Mouse (Mus musculus) gastrocnemius, postnatal 4 days (tissue): ENCODE results near the gene Zfp941. TPM values are rescaled to one million over a fixed set of nuclear protein-coding genes. Genes with fewer than 3 reads are reported as not detected.

Experiments used
- DNase-seq, 2 experiments: peaks; one replicate each; pipeline ENCODE4 v3.0.0; 2021 to 2022; ENCODE audit warnings: low spot score in 2 of 2, mixed read lengths in 2 of 2
- total RNA-seq, 2 experiments: library from RNA; stranded (reverse); gene quantifications; 2 replicates each; pipeline ENCODE4 v1.2.3; 2021

The Zfp941 gene
- total RNA-seq, 2 experiments from 2014 or later, result 0.07 TPM; not detected in 1

- no peak for DNase-seq
Observed at GRCm38 (mm10) chr7:140840750-140841735, 19.1 kb upstream of the Zfp941 start.

DNA sequence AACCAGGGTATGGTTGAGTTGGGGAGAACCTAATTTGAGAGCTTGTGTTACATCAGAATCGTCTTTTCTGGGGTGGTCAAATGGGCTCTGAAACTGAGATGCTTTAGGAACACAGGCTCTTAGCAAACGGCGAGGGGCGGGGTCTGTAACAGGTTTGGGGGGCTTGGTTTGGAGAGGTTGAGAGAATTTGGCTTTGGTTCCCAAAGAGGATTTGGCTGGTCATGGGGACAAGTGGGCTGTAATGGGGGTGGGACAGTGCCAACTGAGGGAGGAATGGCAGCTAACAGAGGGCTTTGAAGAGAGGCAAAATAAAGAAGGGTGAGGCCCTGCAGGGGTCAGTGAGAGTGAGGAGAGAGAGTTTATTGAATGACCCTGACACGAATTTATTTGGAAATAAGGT lies 17.6 kb upstream of the Zfp941 start:
- DNase-seq, result no peak

DNA sequence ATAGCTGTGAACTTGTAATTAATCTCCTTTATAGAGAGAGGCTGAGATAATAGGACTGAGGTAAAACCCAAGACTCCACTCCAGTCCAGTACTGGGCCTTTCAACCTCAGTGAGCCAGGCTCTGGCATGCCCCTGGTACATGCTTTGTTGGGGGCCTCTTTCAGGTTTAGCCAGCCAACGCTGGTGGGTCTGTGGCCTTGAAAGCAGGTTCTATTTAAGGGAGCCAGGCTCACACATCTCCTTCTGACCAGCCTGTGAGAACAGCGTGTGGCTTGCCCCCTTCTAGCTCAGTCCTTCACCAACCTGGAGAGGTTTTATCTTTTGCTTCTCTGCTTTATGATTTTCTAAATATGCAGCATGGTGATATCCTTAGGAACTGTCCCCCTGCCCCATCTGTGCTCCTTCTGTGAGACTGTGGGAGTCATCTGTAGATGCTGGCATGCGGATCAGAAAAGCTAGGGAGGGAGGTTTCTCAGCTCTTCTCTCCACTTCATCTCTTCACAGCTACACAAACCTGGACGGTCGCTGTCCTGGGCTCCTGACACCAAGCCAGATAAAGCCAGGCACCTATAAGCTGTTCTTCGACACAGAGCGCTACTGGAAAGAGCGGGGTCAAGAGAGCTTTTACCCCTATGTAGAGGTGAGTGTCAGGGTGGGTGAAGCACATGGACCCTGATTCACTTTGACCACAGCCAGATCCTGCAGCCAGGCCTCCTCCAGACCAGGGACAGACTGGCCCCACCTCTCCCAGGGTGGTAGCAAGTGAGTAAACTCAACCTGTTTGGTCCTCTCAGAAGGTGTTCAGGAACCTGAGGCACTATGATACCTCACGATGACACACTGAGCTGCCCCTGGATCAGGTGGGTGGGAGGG lies 14.5 kb upstream of the Zfp941 start:
- DNase-seq, result no peak

GRCm38 (mm10) chr7:140835758-140836087 lies 13.7 kb upstream of the Zfp941 start:
- DNase-seq, result no peak

GRCm38 (mm10) chr7:140834968-140835757 lies 13.2 kb upstream of the Zfp941 start, which contains the start of gene Urah:
Urah (plus strand) TSS chr7:140835018.
- no peak for DNase-seq

DNA sequence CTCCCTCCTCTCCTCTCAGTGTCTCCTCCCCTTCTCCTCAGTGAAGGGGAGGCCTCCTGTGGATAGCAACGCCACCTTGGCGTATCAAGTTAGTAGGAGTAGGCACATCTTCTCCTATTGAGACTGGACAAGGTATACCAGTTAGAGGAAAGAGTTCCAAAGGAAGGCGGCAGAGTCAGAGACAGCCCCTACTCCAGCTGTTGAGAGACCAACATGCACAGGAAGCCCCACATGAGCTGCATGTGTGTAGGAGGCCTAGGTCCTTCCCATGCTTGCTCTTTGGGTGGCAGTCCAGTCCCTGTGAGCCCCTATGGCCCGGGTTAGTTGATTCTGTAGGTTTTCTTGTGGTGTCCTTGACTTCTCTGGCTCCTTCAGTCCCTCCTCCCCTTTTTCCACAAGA lies 11.4 kb upstream of the Zfp941 start:
- DNase-seq, result no peak

- no peak for DNase-seq
Observed at GRCm38 (mm10) chr7:140831447-140831846, 9.5 kb upstream of the Zfp941 start.

DNA sequence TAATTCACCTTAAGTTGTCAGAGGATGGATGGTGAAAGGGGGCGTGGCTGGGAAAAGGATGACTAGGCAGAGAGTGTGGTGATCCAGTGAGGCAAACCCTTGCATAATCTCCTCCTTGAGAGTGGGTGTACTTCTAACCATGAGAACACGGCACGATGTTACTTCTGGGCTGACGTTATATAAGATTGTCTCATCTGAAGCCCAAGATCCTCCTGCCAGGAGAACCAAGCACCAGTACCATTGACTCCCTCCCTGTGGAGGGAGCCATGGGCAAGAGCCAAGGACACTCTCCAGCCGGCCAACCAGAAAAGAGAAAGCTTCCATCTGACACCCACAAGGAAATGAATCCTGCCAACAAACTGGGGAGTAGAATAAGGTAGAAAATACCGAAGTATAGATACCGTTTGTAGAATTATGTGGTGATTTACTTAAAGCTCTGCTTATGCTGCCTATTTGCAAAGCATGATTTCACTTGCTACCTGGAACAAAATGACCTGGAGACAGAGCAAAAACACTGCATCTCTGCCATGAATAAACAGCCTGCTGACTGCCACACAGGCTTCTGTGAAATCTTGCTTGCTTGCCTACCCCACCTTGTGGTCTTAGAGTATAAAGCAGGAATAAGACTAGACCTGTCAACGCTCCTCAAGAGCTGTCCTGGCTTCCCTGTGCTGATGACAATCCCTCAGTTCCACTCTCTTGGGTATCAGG lies 6.3 kb upstream of the Zfp941 start:
- no peak for DNase-seq

- DNase-seq, result no peak
Observed at GRCm38 (mm10) chr7:140822731-140823130, 753 bp upstream of the Zfp941 start.

DNA sequence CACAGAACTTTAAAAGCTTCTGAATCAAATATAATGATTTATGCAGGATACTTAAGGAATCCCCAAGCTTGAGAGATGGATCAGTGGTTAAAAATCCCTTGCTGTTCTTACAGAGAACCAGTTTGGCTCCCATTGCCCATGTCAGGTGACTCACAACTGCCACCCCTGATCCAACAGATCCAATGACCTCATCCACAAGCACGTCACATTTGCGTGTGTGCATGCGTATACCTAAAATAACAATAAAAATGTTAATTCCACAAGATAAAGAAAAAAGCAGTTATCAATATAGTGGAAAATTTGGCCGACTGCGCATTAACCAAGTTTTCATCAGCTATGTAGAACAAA lies 699 bp downstream of the Zfp941 start:
- no peak for DNase-seq

- DNase-seq, result no peak
Observed at GRCm38 (mm10) chr7:140820173-140820572, 1.8 kb downstream of the Zfp941 start.

- no peak for DNase-seq
Observed at GRCm38 (mm10) chr7:140812850-140813249, 9.1 kb downstream of the Zfp941 start.

DNA sequence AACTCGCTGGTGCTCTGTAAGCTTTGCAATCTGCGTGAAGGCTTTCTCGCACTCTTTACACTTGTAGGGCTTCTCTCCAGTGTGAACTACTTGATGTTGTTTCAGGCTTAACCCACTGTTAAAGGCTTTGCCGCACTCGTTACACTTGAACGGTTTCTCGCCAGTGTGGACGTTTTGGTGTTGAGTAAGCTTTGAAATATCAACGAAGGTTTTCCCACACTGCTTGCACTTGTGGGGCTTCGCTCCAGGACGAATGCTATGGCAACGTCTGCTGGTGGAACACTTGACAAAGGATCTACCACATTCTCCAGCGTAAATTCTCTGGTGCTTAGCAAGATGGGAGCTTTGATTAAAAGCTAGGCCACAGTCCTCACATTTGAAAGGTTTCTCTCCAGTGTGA lies 10.3 kb downstream of the Zfp941 start:
- no peak for DNase-seq

DNA sequence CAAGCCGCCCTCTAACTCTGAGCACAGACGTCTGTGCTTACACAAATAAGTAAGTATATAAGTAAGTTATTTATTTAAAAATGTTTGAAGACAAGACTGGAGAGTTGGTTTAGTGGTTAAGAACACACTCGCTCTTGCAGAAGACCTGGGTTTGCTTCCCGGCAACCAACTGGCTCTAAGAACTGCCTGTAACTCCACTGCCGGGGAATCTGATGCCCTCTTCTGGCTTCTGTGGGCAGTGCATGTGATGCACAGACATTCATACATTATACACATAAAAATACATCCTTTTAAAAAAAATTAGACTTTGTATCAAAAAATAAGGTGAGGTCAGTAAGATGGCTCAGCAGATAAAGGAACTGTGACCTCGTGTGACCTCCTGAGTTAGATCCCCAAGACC lies 11.5 kb downstream of the Zfp941 start:
- no peak for DNase-seq

- no peak for DNase-seq
Observed at GRCm38 (mm10) chr7:140805704-140806103, 16.3 kb downstream of the Zfp941 start.

DNA sequence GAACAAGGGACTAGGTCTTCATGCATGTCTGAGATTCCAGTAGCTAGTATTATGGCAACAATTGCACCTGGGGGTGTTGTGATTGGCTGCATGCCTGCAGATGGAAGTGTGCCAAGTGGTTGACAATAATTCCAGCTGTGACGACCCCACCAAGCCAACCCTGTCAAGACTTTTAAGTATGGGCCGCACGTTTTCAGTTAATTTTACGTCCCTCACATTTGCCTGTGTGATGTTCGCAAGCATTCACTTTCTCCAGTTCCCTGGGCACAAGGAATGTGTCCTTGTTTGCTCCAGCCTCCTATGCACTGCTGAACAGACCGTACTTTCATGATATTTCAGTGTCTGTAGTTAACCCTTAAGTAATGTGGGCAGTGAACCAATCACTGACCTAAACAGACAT lies 19.3 kb downstream of the Zfp941 start:
- no peak for DNase-seq

DNA sequence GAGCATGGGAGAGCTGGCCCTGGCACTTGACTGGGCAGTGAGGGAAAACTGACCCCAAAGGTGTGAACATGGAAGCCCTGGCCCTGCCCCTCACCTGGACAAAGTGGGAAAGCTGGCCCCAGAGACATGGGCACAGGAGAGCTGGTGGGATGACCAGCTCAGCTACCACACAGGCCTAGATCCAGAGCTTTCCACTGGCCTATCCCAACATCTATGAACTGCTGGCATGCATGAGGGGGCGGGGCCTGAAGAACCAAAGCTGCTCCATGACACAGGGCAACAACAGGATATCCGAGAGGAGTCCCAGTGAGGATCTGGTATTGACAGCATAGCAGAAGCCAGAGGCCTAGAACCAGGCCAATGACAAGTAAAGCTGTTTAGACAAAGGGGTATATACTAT lies 23.8 kb downstream of the Zfp941 start:
- DNase-seq, result no peak

DNA sequence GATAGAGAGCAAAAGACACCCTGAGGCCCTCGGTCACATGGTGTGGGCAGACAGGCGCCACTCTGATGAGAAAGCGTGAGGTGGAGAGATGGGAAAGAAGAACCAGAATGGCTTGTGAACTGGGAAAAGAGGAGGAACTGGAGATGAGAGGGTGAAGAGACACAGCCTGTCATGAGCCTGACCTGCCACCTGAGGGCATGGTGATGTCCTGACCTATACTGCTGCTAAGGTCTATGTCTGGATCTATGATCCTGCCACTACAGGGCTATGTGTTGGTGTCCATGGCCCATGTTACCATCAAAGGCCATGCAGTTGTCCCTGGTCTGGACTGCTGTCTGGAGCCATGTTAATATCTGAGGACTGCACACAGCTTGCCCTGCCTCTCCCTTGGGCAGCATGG lies 24.4 kb downstream of the Zfp941 start:
- DNase-seq, result no peak

GRCm38 (mm10) chr7:140793541-140793940 lies 28.4 kb downstream of the Zfp941 start:
- no peak for DNase-seq

DNA sequence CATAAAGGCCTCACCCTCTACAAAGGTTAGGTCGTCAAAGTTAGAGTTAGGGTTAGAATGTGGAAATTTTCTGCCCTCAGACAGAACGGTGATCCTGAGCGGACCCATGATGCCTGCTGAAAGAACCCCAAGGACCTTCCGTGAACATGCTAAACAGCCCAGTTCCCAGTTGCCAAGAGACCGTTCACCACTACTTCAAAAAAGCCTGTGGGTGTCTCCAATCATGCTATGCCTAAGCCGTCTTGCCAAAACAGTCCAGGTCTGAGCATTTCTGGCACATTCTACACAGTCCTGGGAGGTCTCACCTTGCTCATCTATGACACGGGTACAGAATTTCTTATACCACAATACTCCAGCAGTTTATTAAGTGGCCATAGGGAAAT lies 33.9 kb downstream of the Zfp941 start:
- no peak for DNase-seq
